Mouse (Mus musculus) frontal cortex, postnatal 14 days (tissue): Measurements from ENCODE around the gene Olfr372.

Experiments used
- DNase-seq, 2 experiments: peaks; one replicate each; pipeline ENCODE4 v3.0.0; 2022; ENCODE audit warnings: low spot score in 2 of 2

Gene Olfr372

GRCm38 (mm10) chr8:72099377-72100103 lies 58.5 kb downstream of the Olfr372 start:
- peak in 1 of 2 experiments; percentile 3 for DNase-seq

- DNase-seq = no peak
Observed at GRCm38 (mm10) chr8:72105165-72105564, 64.1 kb downstream of the Olfr372 start.

- DNase-seq = no peak
Observed at GRCm38 (mm10) chr8:72106740-72107139, 65.7 kb downstream of the Olfr372 start, which contains the start of gene Olfr374. Gene Olfr374 (plus strand): TSS chr8:72107040.
